Mouse (Mus musculus) heart, postnatal 36 days (tissue): ENCODE results near the gene Spred1. TPM values are rescaled to one million over a fixed set of nuclear protein-coding genes. Genes with fewer than 3 reads are reported as not detected.

Source experiments
- DNase-seq, 2 experiments: peaks; one replicate each; pipeline ENCODE4 v3.0.0; 2021 to 2022
- intact Hi-C: fragments of 180-260 bp; cut with DNase I; formaldehyde crosslinking; loops from one replicate; pipeline ENCODE4 v1.15.1; 2025
- total RNA-seq, 2 experiments: library from RNA; stranded (reverse); gene quantifications; 2 replicates each; pipeline ENCODE4 v1.2.3; 2021

Gene Spred1
- total RNA-seq, 2 experiments from 2014 or later: 15.7 to 16.6 TPM

- DNase-seq: no peak
- intact Hi-C loops: no loop called here
These were observed 54.9 kb downstream of the Spred1 start for GRCm38 (mm10) chr2:117176066-117176465.

- intact Hi-C loops: no loop called here
These were observed 55.8 kb downstream of the Spred1 start for GRCm38 (mm10) chr2:117176937-117177336.

GRCm38 (mm10) chr2:117180250-117180885 is 59.2 kb downstream of the Spred1 start:
- intact Hi-C loops: loop anchor here (1.0 to 2.0 kb wide), 3 partner anchors 50 to 280 kb away; no protein-coding TSS in a partner anchor
- peak; percentile 84 to 88 for DNase-seq

More at GRCm38 (mm10) chr2:117176937-117177336, 55.8 kb downstream of the Spred1 start:
- no peak for DNase-seq

- no peak for DNase-seq
- intact Hi-C loops: no loop called here
These were observed 64.4 kb downstream of the Spred1 start for GRCm38 (mm10) chr2:117185587-117185986.

GRCm38 (mm10) chr2:117190915-117191314 is 69.7 kb downstream of the Spred1 start:
- intact Hi-C loops: no loop called here
- DNase-seq: no peak

GRCm38 (mm10) chr2:117194309-117194708 is 73.1 kb downstream of the Spred1 start:
- no peak for DNase-seq
- intact Hi-C loops: no loop called here

GRCm38 (mm10) chr2:117195151-117195550 is 74.0 kb downstream of the Spred1 start:
- DNase-seq: no peak
- intact Hi-C loops: no loop called here

GRCm38 (mm10) chr2:117195578-117195977 is 74.4 kb downstream of the Spred1 start:
- intact Hi-C loops: no loop called here
- DNase-seq: no peak

- DNase-seq: no peak
- intact Hi-C loops: no loop called here
These were observed 79.7 kb downstream of the Spred1 start for GRCm38 (mm10) chr2:117200869-117201338.

- intact Hi-C loops: no loop called here
- DNase-seq: no peak
These were observed 82.2 kb downstream of the Spred1 start for GRCm38 (mm10) chr2:117203350-117203749.

GRCm38 (mm10) chr2:117204534-117204933 is 83.4 kb downstream of the Spred1 start:
- intact Hi-C loops: no loop called here
- no peak for DNase-seq

GRCm38 (mm10) chr2:117205066-117205465 is 83.9 kb downstream of the Spred1 start:
- DNase-seq: no peak
- intact Hi-C loops: no loop called here

- DNase-seq: peak in 1 of 2 experiments; percentile 10
- intact Hi-C loops: no loop called here
These were observed 89.4 kb downstream of the Spred1 start for GRCm38 (mm10) chr2:117210416-117211085.

- no peak for DNase-seq
- intact Hi-C loops: no loop called here
These were observed 95.0 kb downstream of the Spred1 start for GRCm38 (mm10) chr2:117216152-117216551.

GRCm38 (mm10) chr2:117217695-117218216 is 96.6 kb downstream of the Spred1 start:
- DNase-seq: no peak
- intact Hi-C loops: no loop called here

GRCm38 (mm10) chr2:117219536-117219935 is 98.4 kb downstream of the Spred1 start:
- DNase-seq: no peak
- intact Hi-C loops: no loop called here

- intact Hi-C loops: no loop called here
- no peak for DNase-seq
These were observed 101.5 kb downstream of the Spred1 start for GRCm38 (mm10) chr2:117222651-117223050.

- intact Hi-C loops: no loop called here
- DNase-seq: no peak
These were observed 107.5 kb downstream of the Spred1 start for GRCm38 (mm10) chr2:117228601-117229125.

- intact Hi-C loops: loop anchor here (2.0 kb wide), 1 partner anchor 49 kb away; no protein-coding TSS in a partner anchor
- no peak for DNase-seq
These were observed 109.1 kb downstream of the Spred1 start for GRCm38 (mm10) chr2:117230261-117230660.

- peak; percentile 80 to 89 for DNase-seq
- intact Hi-C loops: loop anchor here (1.0 to 2.0 kb wide), 2 partner anchors 50 to 334 kb away; no protein-coding TSS in a partner anchor
These were observed 110.1 kb downstream of the Spred1 start for GRCm38 (mm10) chr2:117231257-117231656.
